Comparison of ENCODE assay signal across 10 mouse cellular contexts in the genomic region with DNA sequence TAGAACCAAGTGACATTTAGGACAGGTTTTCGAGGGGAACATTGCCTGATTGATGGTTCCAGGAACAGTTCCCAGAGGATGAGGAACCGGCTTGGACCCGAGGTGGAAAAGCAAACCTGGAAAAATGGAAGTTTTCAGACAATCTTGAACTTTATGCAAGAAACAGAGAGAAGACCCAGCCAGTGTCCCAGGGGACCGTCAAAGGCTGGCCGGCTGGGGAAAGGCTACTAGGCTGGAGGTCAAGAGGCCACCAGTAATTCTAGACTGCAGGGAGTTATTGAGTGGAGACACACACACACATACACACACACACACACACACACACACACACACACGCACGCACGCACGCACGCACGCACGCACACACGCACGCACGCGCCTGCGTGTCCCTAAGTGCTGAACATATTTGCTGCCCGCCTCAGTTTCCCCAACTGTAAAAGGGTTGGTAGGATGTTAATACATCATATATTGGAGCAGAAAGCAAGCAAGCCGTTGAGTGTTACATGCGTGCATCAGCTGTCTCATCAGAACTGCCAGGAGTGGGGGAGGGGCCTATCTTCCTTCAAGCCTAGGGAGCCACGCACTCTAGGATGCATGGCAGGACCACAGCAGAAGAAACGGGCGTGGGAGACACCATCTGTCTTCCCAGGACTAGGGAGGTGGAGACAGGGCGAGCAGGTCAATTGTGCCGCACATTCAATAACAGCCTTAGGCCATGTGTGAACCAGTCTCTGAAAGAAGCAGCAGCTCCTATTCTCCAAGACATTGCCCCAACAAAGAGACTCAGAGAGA. TPM values are rescaled to one million over a fixed set of nuclear protein-coding genes. Genes with fewer than 3 reads are reported as not detected.
A peak's percentile ranks its signal among the peaks of the same experiment; 100 is the strongest.
DNase-seq lines count a peak whose midpoint lies in the region; ATAC-seq lines count a peak whose summit lies in the region.
"Had no signal": no experiment of that assay in that cellular context is flagged by ENCODE, and none has a peak within 500 bp of the region (broad histone marks: within the 10 kb centered on the region; RNA-seq: fewer than 3 reads in every experiment).

No protein-coding gene starts in this region.

- 67% methylated on average over 25 of the region's 25 CpGs for WGBS in hindbrain, embryonic 11.5 days
- WGBS in kidney, embryonic 16.5 days, result 56% methylated on average over 25 of the region's 25 CpGs

- no peak overlapping the region for H3K4me3 ChIP-seq in brown adipose tissue, adult 24 weeks (ENCODE audit: insufficient read depth, low read depth, low read length)
- no peak overlapping the region for H3K4me3 ChIP-seq in hindbrain, embryonic 11.5 days (ENCODE audit: low read depth, low read length)
- H3K4me3 ChIP-seq in kidney, embryonic 16.5 days (ENCODE audit: low read length), result no peak overlapping the region

- peak; percentile 58 for DNase-seq in left cerebral cortex, postnatal 4 days
- DNase-seq in left cerebral cortex, adult 9 months (ENCODE audit: low spot score in 2 of 2), result no peak
- peak; percentile 64 for DNase-seq in hindbrain, embryonic 11.5 days (ENCODE audit: low spot score)
- peak; percentile 66 for DNase-seq in retina, embryonic 14.5 days (ENCODE audit: low spot score)
- DNase-seq in urinary bladder, postnatal 10 days (ENCODE audit: low spot score), result no peak
- DNase-seq: cerebellum, adult 11-12 months; liver, postnatal 0 days had no signal

- H3K27ac ChIP-seq in brown adipose tissue, adult 24 weeks (replicated peaks; ENCODE audit: low read depth, low read length), result peak overlapping the region; percentile 54
- H3K27ac ChIP-seq in hindbrain, embryonic 11.5 days (ENCODE audit: low read depth, low read length), result peak overlapping the region; percentile 39
- no peak overlapping the region for H3K27ac ChIP-seq in kidney, embryonic 16.5 days (ENCODE audit: low read length)

- H3K4me1 ChIP-seq in brown adipose tissue, adult 24 weeks (ENCODE audit: control insufficient read depth, insufficient read depth, insufficient read length, low read length), result peaks cover 11% of the 10 kb centered on the region
- H3K4me1 ChIP-seq in hindbrain, embryonic 11.5 days (replicated peaks; ENCODE audit: control insufficient read depth, insufficient read depth, low read length), result no peaks in the 10 kb centered on the region
- peaks cover 9% of the 10 kb centered on the region; the same call in 1 of the 2 replicates for H3K4me1 ChIP-seq in kidney, embryonic 16.5 days (ENCODE audit: insufficient read depth, low read length)

- no peaks in the 10 kb centered on the region for H3K9me3 ChIP-seq in hindbrain, embryonic 11.5 days (ENCODE audit: control insufficient read depth, low read length)
- no peaks in the 10 kb centered on the region for H3K9me3 ChIP-seq in kidney, embryonic 16.5 days (ENCODE audit: low read length)

- H3K4me2 ChIP-seq in hindbrain, embryonic 11.5 days (replicated peaks; ENCODE audit: low read depth, low read length), result no peak overlapping the region
- no peak overlapping the region for H3K4me2 ChIP-seq in kidney, embryonic 16.5 days (replicated peaks; ENCODE audit: low read depth, low read length)

- H3K36me3 ChIP-seq in hindbrain, embryonic 11.5 days (ENCODE audit: control insufficient read depth, insufficient read depth, low read length), result no peaks in the 10 kb centered on the region
- no peaks in the 10 kb centered on the region for H3K36me3 ChIP-seq in kidney, embryonic 16.5 days (ENCODE audit: insufficient read depth, low read length)

- ATAC-seq in hindbrain, embryonic 11.5 days (ENCODE audit: low FRiP score), result peak; percentile 69
- ATAC-seq in kidney, embryonic 16.5 days (ENCODE audit: low FRiP score, low TSS enrichment), result no peak
- ATAC-seq: liver, postnatal 0 days; Patski had no signal

- no peaks in the 10 kb centered on the region for H3K27me3 ChIP-seq in hindbrain, embryonic 11.5 days (ENCODE audit: control insufficient read depth, insufficient read depth, low read length)
- H3K27me3 ChIP-seq in kidney, embryonic 16.5 days (ENCODE audit: insufficient read depth, low read length), result no peaks in the 10 kb centered on the region
- H3K27me3 ChIP-seq: Patski had no signal

- no peak overlapping the region for H3K9ac ChIP-seq in hindbrain, embryonic 11.5 days (ENCODE audit: low read depth, low read length)
- no peak overlapping the region for H3K9ac ChIP-seq in kidney, embryonic 16.5 days (replicated peaks; ENCODE audit: low read length)
- H3K9ac ChIP-seq: liver, postnatal 0 days had no signal

- intact Hi-C loops in left cerebral cortex, postnatal 4 days (cut with DNase I), result no loop called here

RNA-seq across cellular contexts. Expression of a gene that starts 22.9 kb away (rescaled TPM):
- total RNA-seq in left cerebral cortex, postnatal 4 days (2021), result 10 to 100 TPM; 49.0 to 50.8 TPM
- polyA plus RNA-seq in brown adipose tissue, adult 24 weeks (2012; ENCODE audit: insufficient read depth, insufficient read length, missing spikeins), result 24.6 and 25.5 TPM in 2 replicates
- 23.6 and 23.7 TPM in 2 replicates for polyA plus RNA-seq in hindbrain, embryonic 11.5 days (2014; fragmentation: Nextera tagmentation; extraction: Ambion mirVana)
- 67.4 and 68.1 TPM in 2 replicates for polyA plus RNA-seq in kidney, embryonic 16.5 days (2015; fragmentation: Nextera tagmentation; extraction: Ambion mirVana)

RNA-seq across cellular contexts. Expression of a gene that starts 32.0 kb away (rescaled TPM):
- 1 to 10 TPM; 2.5 to 2.8 TPM for total RNA-seq in left cerebral cortex, postnatal 4 days (2021)
- 2.1 and 3.6 TPM in 2 replicates for polyA plus RNA-seq in brown adipose tissue, adult 24 weeks (2012; ENCODE audit: insufficient read depth, insufficient read length, missing spikeins)
- polyA plus RNA-seq in hindbrain, embryonic 11.5 days (2014; fragmentation: Nextera tagmentation; extraction: Ambion mirVana), result 0.59 and 0.73 TPM in 2 replicates
- polyA plus RNA-seq in kidney, embryonic 16.5 days (2015; fragmentation: Nextera tagmentation; extraction: Ambion mirVana), result 0.13 and 0.14 TPM in 2 replicates
- polyA plus RNA-seq: Patski had no signal

RNA-seq across cellular contexts. Expression of a gene that starts 48.8 kb away (rescaled TPM):
- 10 to 100 TPM; 26.3 to 31.0 TPM for total RNA-seq in left cerebral cortex, postnatal 4 days (2021)
- 23.5 and 23.7 TPM in 2 replicates for polyA plus RNA-seq in brown adipose tissue, adult 24 weeks (2012; ENCODE audit: insufficient read depth, insufficient read length, missing spikeins)
- polyA plus RNA-seq in hindbrain, embryonic 11.5 days (2014; fragmentation: Nextera tagmentation; extraction: Ambion mirVana), result 45.3 and 50.6 TPM in 2 replicates
- 58.7 and 64.1 TPM in 2 replicates for polyA plus RNA-seq in kidney, embryonic 16.5 days (2015; fragmentation: Nextera tagmentation; extraction: Ambion mirVana)

RNA-seq across cellular contexts. Expression of a gene that starts 50.7 kb away (rescaled TPM):
- 10 to 100 TPM; 44.4 to 47.3 TPM for total RNA-seq in left cerebral cortex, postnatal 4 days (2021)
- polyA plus RNA-seq in brown adipose tissue, adult 24 weeks (2012; ENCODE audit: insufficient read depth, insufficient read length, missing spikeins), result 16.2 and 29.4 TPM in 2 replicates
- 5.2 and 5.7 TPM in 2 replicates for polyA plus RNA-seq in hindbrain, embryonic 11.5 days (2014; fragmentation: Nextera tagmentation; extraction: Ambion mirVana)
- 14.3 and 15.3 TPM in 2 replicates for polyA plus RNA-seq in kidney, embryonic 16.5 days (2015; fragmentation: Nextera tagmentation; extraction: Ambion mirVana)

Comparison
In these comparisons a context has a peak if more than half of its experiments do, and no peak if none do; other contexts are left out.
1. DNase-seq: peak in left cerebral cortex, postnatal 4 days (single experiment), hindbrain, embryonic 11.5 days (single experiment) and retina, embryonic 14.5 days (single experiment); none in left cerebral cortex, adult 9 months (0 of 2) and urinary bladder, postnatal 10 days (single experiment).